Mouse (Mus musculus): Measurements from ENCODE around the gene Gm42878. TPM values are rescaled to one million over a fixed set of nuclear protein-coding genes. Genes with fewer than 3 reads are reported as not detected.

Gm42878 gene
- polyA plus RNA-seq (2015; fragmentation: Nextera tagmentation; extraction: Ambion mirVana), result not detected in 2 replicates

- peak; percentile 50 for DNase-seq (ENCODE audit: low spot score)
Measured at GRCm38 (mm10) chr5:121544910-121545792, at the start of gene Gm42878, which contains the start of gene Adam1a. Gm42878 (minus strand) TSS chr5:121545482. Adam1a (minus strand) TSS chr5:121545482.

GRCm38 (mm10) chr5:121594714-121595313 lies 49.5 kb upstream of the Gm42878 start:
- no peak for DNase-seq (ENCODE audit: low spot score)

- peak; percentile 89 for DNase-seq (ENCODE audit: low spot score)
Measured at GRCm38 (mm10) chr5:121593451-121594401, 48.4 kb upstream of the Gm42878 start, which contains the start of gene Aldh2. Aldh2 (minus strand) TSS chr5:121593824.

- DNase-seq (ENCODE audit: low spot score), result no peak
Measured at GRCm38 (mm10) chr5:121592816-121593407, 47.6 kb upstream of the Gm42878 start.

GRCm38 (mm10) chr5:121592064-121592815 lies 47.0 kb upstream of the Gm42878 start:
- DNase-seq (ENCODE audit: low spot score), result no peak

- DNase-seq (ENCODE audit: low spot score), result no peak
Measured at GRCm38 (mm10) chr5:121591417-121592063, 46.3 kb upstream of the Gm42878 start.

GRCm38 (mm10) chr5:121589928-121590327 lies 44.6 kb upstream of the Gm42878 start:
- DNase-seq (ENCODE audit: low spot score), result no peak

- peak; percentile 52 for DNase-seq (ENCODE audit: low spot score)
Measured at GRCm38 (mm10) chr5:121586400-121587039, 41.2 kb upstream of the Gm42878 start.

- DNase-seq (ENCODE audit: low spot score), result no peak
Measured at GRCm38 (mm10) chr5:121585699-121586098, 40.4 kb upstream of the Gm42878 start.

GRCm38 (mm10) chr5:121585005-121585404 lies 39.7 kb upstream of the Gm42878 start:
- no peak for DNase-seq (ENCODE audit: low spot score)

GRCm38 (mm10) chr5:121583765-121584501 lies 38.7 kb upstream of the Gm42878 start:
- DNase-seq (ENCODE audit: low spot score), result peak; percentile 18

- DNase-seq (ENCODE audit: low spot score), result no peak
Measured at GRCm38 (mm10) chr5:121581945-121582344, 36.7 kb upstream of the Gm42878 start.

GRCm38 (mm10) chr5:121576927-121577488 lies 31.7 kb upstream of the Gm42878 start:
- DNase-seq (ENCODE audit: low spot score), result no peak

GRCm38 (mm10) chr5:121575867-121576266 lies 30.6 kb upstream of the Gm42878 start:
- DNase-seq (ENCODE audit: low spot score), result no peak

GRCm38 (mm10) chr5:121574145-121574544 lies 28.9 kb upstream of the Gm42878 start:
- peak; percentile 68 for DNase-seq (ENCODE audit: low spot score)

- no peak for DNase-seq (ENCODE audit: low spot score)
Measured at GRCm38 (mm10) chr5:121570787-121571186, 25.5 kb upstream of the Gm42878 start.

- no peak for DNase-seq (ENCODE audit: low spot score)
Measured at GRCm38 (mm10) chr5:121569881-121570420, 24.7 kb upstream of the Gm42878 start.
